Mouse (Mus musculus): ENCODE results near the gene Ugt1a9. TPM values are rescaled to one million over a fixed set of nuclear protein-coding genes. Genes with fewer than 3 reads are reported as not detected.

Ugt1a9 gene
- not detected in 2 replicates for polyA plus RNA-seq (2012; rRNA removed)

GRCm38 (mm10) chr1:88070495-88070894, at the start of gene Ugt1a9:
TSS of gene Ugt1a9 (plus strand) at chr1:88070800.

GRCm38 (mm10) chr1:88055088-88055487, 15.5 kb upstream of the Ugt1a9 start, which contains the start of gene Ugt1a10:
TSS of gene Ugt1a10 (plus strand) at chr1:88055388.

GRCm38 (mm10) chr1:88087513-88087912, 16.9 kb downstream of the Ugt1a9 start, which contains the start of gene Ugt1a8:
TSS of gene Ugt1a8 (plus strand) at chr1:88087813.

GRCm38 (mm10) chr1:88094941-88095492, 24.4 kb downstream of the Ugt1a9 start, which contains the start of gene Ugt1a7c:
TSS of gene Ugt1a7c (plus strand) at chr1:88095062.

GRCm38 (mm10) chr1:88103019-88103418, 32.4 kb downstream of the Ugt1a9 start, which contains the start of gene Ugt1a6b:
TSS of gene Ugt1a6b (plus strand) at chr1:88103252.

GRCm38 (mm10) chr1:88134457-88135011, 63.9 kb downstream of the Ugt1a9 start, which contains the start of gene Ugt1a6a:
TSS of gene Ugt1a6a (plus strand) at chr1:88134809.

GRCm38 (mm10) chr1:88165711-88166110, 95.1 kb downstream of the Ugt1a9 start, which contains the start of gene Ugt1a5:
TSS of gene Ugt1a5 (plus strand) at chr1:88166012.

GRCm38 (mm10) chr1:88200456-88200855, 129.9 kb downstream of the Ugt1a9 start, which contains the start of gene Ugt1a2:
TSS of gene Ugt1a2 (plus strand) at chr1:88200601.

GRCm38 (mm10) chr1:88205294-88205922, 134.8 kb downstream of the Ugt1a9 start, which contains the start of gene Dnajb3:
TSS of gene Dnajb3 (minus strand) at chr1:88205782.

GRCm38 (mm10) chr1:88211812-88212211, 141.2 kb downstream of the Ugt1a9 start, which contains the start of gene Ugt1a1:
TSS of gene Ugt1a1 (plus strand) at chr1:88211959.

GRCm38 (mm10) chr1:88226670-88227379, 156.2 kb downstream of the Ugt1a9 start, which contains the start of gene Mroh2a:
TSS of gene Mroh2a (plus strand) at chr1:88226986.

Other genes with a start within 250 kb of the Ugt1a9 start
- 50.3 and 53.0 TPM in 2 replicates for gene Dgkd, start 217.5 kb upstream of the Ugt1a9 start, polyA plus RNA-seq (2012; rRNA removed)
- 24.0 and 24.9 TPM in 2 replicates for gene Usp40, start 62.2 kb upstream of the Ugt1a9 start, polyA plus RNA-seq (2012; rRNA removed)
- gene Ugt1a10, start 15.4 kb upstream of the Ugt1a9 start, polyA plus RNA-seq (2012; rRNA removed), result not detected in 2 replicates
- gene Ugt1a8, start 17.0 kb downstream of the Ugt1a9 start, polyA plus RNA-seq (2012; rRNA removed), result not detected in 2 replicates
- gene Ugt1a7c, start 24.3 kb downstream of the Ugt1a9 start, polyA plus RNA-seq (2012; rRNA removed), result 0.80 and 0.91 TPM in 2 replicates
- gene Ugt1a6b, start 32.5 kb downstream of the Ugt1a9 start, polyA plus RNA-seq (2012; rRNA removed), result 1.1 TPM in 2 replicates
- gene Ugt1a6a, start 64.0 kb downstream of the Ugt1a9 start, polyA plus RNA-seq (2012; rRNA removed), result 1.4 and 1.6 TPM in 2 replicates
- gene Ugt1a5, start 95.2 kb downstream of the Ugt1a9 start, polyA plus RNA-seq (2012; rRNA removed), result 0.06 and 0.14 TPM in 2 replicates
- gene Ugt1a2, start 129.8 kb downstream of the Ugt1a9 start, polyA plus RNA-seq (2012; rRNA removed), result 0.05 TPM in 1 of 2 replicates, not detected in the other
- 9.8 TPM in 2 replicates for gene Dnajb3, start 135.0 kb downstream of the Ugt1a9 start, polyA plus RNA-seq (2012; rRNA removed)
- gene Ugt1a1, start 141.2 kb downstream of the Ugt1a9 start, polyA plus RNA-seq (2012; rRNA removed), result 0.09 TPM in 1 of 2 replicates, not detected in the other
- gene Mroh2a, start 156.2 kb downstream of the Ugt1a9 start, polyA plus RNA-seq (2012; rRNA removed), result 0.15 and 0.18 TPM in 2 replicates
- gene Hjurp, start 206.8 kb downstream of the Ugt1a9 start, polyA plus RNA-seq (2012; rRNA removed), result 171 and 178 TPM in 2 replicates
- 0.06 TPM in 2 replicates for gene Trpm8, start 206.9 kb downstream of the Ugt1a9 start, polyA plus RNA-seq (2012; rRNA removed)

Data from central nervous system, embryonic 14 days (tissue).